15 mouse cellular contexts compared by ENCODE assay signal in genomic region chr16:13474956-13475355, GRCm38 (mm10).
"Had no signal": no experiment of that assay in that cellular context is flagged by ENCODE, and none has a peak within 500 bp of the region (broad histone marks: within the 10 kb centered on the region; RNA-seq: fewer than 3 reads in every experiment).

No protein-coding gene starts in this region.

- H3K27me3 ChIP-seq: lung, embryonic 15.5 days; midbrain, embryonic 13.5 days; midbrain, embryonic 15.5 days; neural tube, embryonic 12.5 days; stomach, embryonic 15.5 days had no signal

- DNase-seq: liver, postnatal 0 days; lung, adult 2 months; lung, postnatal 14 days; lung, postnatal 36 days; right cerebral cortex, postnatal 14 days; thymus, adult 2 months; thymus, postnatal 36 days had no signal

- H3K27ac ChIP-seq: lung, embryonic 15.5 days; macrophage; midbrain, embryonic 13.5 days; midbrain, embryonic 15.5 days; neural tube, embryonic 12.5 days; stomach, embryonic 15.5 days; stomach, postnatal 0 days had no signal

- H3K9me3 ChIP-seq: lung, embryonic 15.5 days; megakaryocyte, embryonic 14.5 days; midbrain, embryonic 13.5 days; midbrain, embryonic 15.5 days; neural tube, embryonic 12.5 days; stomach, embryonic 15.5 days had no signal

- H3K4me3 ChIP-seq: lung, embryonic 15.5 days; megakaryocyte, embryonic 14.5 days; midbrain, embryonic 13.5 days; midbrain, embryonic 15.5 days; neural tube, embryonic 12.5 days; stomach, embryonic 15.5 days had no signal

- H3K36me3 ChIP-seq: lung, embryonic 15.5 days; midbrain, embryonic 13.5 days; midbrain, embryonic 15.5 days; neural tube, embryonic 12.5 days; stomach, embryonic 15.5 days had no signal

- H3K4me1 ChIP-seq: lung, embryonic 15.5 days; midbrain, embryonic 13.5 days; midbrain, embryonic 15.5 days; neural tube, embryonic 12.5 days; stomach, embryonic 15.5 days had no signal
